Mouse (Mus musculus) myocyte (in vitro differentiated cells): ENCODE results near the gene Lime1.

ENCODE experiments used
- CEBPB ChIP-seq: IDR thresholded peaks from 2 replicates; pipeline ENCODE4 v1.6.1; 2011; ENCODE audit warnings: mild to moderate bottlenecking, moderate library complexity; ENCODE audit not compliant: poor library complexity, insufficient read depth, severe bottlenecking
- E2F4 ChIP-seq: IDR thresholded peaks from one replicate; pipeline ENCODE4 v1.6.1; 2011; ENCODE audit warnings: mild to moderate bottlenecking, control low read depth, moderate library complexity; ENCODE audit not compliant: insufficient read depth
- MAX ChIP-seq: IDR thresholded peaks from one replicate; pipeline ENCODE4 v1.6.1; 2011; ENCODE audit warnings: low read depth, mild to moderate bottlenecking, control low read depth
- MYOD1 ChIP-seq, 3 experiments: IDR thresholded peaks; one replicate each; pipeline ENCODE4 v1.6.1; 2011; ENCODE audit warnings: control low read depth in 2 of 3, low read depth in 2 of 3, mild to moderate bottlenecking in 2 of 3, moderate library complexity in 1 of 3; ENCODE audit not compliant: insufficient read length in 2 of 3, control insufficient read depth in 1 of 3
- MYOG ChIP-seq, 3 experiments: IDR thresholded peaks; one replicate each; pipeline ENCODE4 v1.6.1; 2011; ENCODE audit warnings: control low read depth in 2 of 3, low read depth in 2 of 3, mild to moderate bottlenecking in 2 of 3; ENCODE audit not compliant: insufficient read length in 2 of 3, control insufficient read depth in 1 of 3, insufficient read depth in 1 of 3
- POLR2A ChIP-seq: IDR thresholded peaks from one replicate; pipeline ENCODE4 v1.6.1; 2011; ENCODE audit warnings: low read depth, mild to moderate bottlenecking, control low read depth, moderate library complexity; ENCODE audit not compliant: insufficient read length
- SRF ChIP-seq: IDR thresholded peaks from one replicate; pipeline ENCODE4 v1.6.1; 2011; ENCODE audit warnings: low read depth; ENCODE audit not compliant: control insufficient read depth, insufficient read length
- USF1 ChIP-seq: IDR thresholded peaks from one replicate; pipeline ENCODE4 v1.6.1; 2011; ENCODE audit warnings: low read depth, mild to moderate bottlenecking, control low read depth, moderate library complexity

GRCm38 (mm10) chr2:181391541-181391940 is 11.7 kb downstream of the Lime1 start:
- TF ChIP-seq USF1 (no peak), POLR2A (no peak), MYOD1 (IDR thresholded peaks at IDR 0.05; ENCODE audit: control insufficient read depth in 1 of 3, insufficient read length in 2 of 3, low read depth in 2 of 3) (no peak), CEBPB (no peak), MAX (no peak), E2F4 (no peak), MYOG (IDR thresholded peaks at IDR 0.05; ENCODE audit: control insufficient read depth in 1 of 3, insufficient read depth in 1 of 3, insufficient read length in 2 of 3, low read depth in 2 of 3) (no peak), SRF (no peak)
